Mouse (Mus musculus): ENCODE data around the gene Amacr. TPM values are rescaled to one million over a fixed set of nuclear protein-coding genes. Genes with fewer than 3 reads are reported as not detected.

Amacr gene
- polyA plus RNA-seq, 1 experiment from 2014 or later = 15.5 TPM

DNA sequence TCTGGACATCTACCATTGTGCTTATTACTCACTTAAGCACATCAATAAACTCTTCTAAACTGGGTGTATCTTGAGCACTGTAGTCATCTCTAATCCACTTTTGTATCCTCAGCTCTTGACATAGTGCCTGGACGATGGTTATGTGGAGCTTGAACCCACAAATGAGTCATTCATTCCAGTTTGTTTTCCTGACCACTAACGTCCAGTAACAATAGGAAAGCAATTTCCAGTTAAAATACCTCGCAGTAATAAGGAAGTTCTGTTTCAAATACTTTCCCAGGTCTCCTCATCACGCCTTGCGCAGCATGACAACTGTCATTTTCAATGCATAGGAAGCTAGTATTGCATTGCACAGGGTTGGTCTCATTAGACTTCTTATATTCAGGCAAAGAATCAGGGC is 61.3 kb downstream of the Amacr start:
- 82% methylated on average over 5 of the region's 5 CpGs for WGBS

More for the DNA sequence above, 61.3 kb downstream of the Amacr start:
- Histone ChIP-seq H3K36me3 (replicated peaks; ENCODE audit: control insufficient read depth, insufficient read depth, low read depth, low read length) (no peaks in the 10 kb centered on the region), H3K27ac (replicated peaks; ENCODE audit: low read depth, low read length) (no peak overlapping the region), H3K4me1 (ENCODE audit: control insufficient read depth, insufficient read depth, low read length) (no peaks in the 10 kb centered on the region), H3K27me3 (ENCODE audit: control insufficient read depth, insufficient read depth, low read length) (peaks cover 4% of the 10 kb centered on the region; the same call in 1 of the 2 replicates), H3K9me3 (replicated peaks; ENCODE audit: control insufficient read depth, low read length) (no peaks in the 10 kb centered on the region), H3K4me2 (ENCODE audit: low read depth, low read length) (no peak overlapping the region), H3K9ac (replicated peaks; ENCODE audit: low read length) (no peak overlapping the region), H3K4me3 (ENCODE audit: low read depth, low read length) (no peak overlapping the region)
- ATAC-seq (replicated peaks; ENCODE audit: insufficient number of reproducible peaks, low FRiP score, low TSS enrichment, low read depth) (no peak), DNase-seq (ENCODE audit: low spot score) (no peak)

Other genes with a start within 250 kb of the Amacr start
- 1.2 and 4.0 TPM in 2 replicates for gene C1qtnf3, start 29.4 kb upstream of the Amacr start, polyA plus RNA-seq (2014; fragmentation: Nextera tagmentation; extraction: Ambion mirVana)
- 0.46 and 1.6 TPM in 2 replicates for gene Slc45a2, start 19.0 kb downstream of the Amacr start, polyA plus RNA-seq (2014; fragmentation: Nextera tagmentation; extraction: Ambion mirVana)
- 1.3 and 1.7 TPM in 2 replicates for gene Rxfp3, start 56.2 kb downstream of the Amacr start, polyA plus RNA-seq (2014; fragmentation: Nextera tagmentation; extraction: Ambion mirVana)
- gene Adamts12, start 83.0 kb downstream of the Amacr start, polyA plus RNA-seq (2014; fragmentation: Nextera tagmentation; extraction: Ambion mirVana) = 1.7 and 2.0 TPM in 2 replicates

Measured in embryonic facial prominence, embryonic 11.5 days (tissue).